ENCODE assay signal across 1 mouse cellular context in the genomic region with DNA sequence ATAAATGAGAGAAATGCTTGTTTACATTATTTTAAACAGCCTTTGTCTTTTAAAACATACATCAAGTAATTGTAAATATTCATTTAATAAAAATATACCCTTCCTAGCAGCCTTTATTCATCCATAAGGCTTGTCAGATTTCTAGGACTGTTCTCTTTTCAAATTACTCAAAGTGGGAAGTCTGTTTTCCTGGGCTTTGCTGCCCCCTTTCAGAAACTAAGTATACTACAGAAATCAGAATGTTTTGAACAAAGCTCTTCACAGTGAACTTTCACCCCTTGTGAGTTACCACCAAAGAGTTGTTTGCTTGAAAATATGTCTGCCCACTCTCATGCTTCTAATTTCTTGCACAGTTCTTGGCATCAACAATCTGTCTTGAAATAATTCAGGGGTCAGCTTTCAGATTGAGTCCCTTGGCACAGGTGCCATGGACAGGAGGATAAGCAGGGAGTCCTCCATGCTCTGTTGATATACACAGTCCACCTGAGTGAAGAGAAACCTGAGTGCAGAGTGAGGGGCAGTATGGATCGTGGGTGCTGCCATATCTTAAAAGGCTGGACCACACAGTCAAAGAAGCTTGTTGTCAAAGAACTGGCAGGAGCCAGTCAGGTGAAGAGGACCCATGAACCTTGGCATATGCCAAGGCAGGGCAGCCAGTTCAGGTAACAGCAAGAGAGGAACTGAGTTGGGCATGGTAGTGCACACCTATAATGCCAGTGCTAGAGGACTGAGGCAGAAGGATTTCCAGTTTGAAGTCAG.
A peak's percentile ranks its signal among the peaks of the same experiment; 100 is the strongest.
TF ChIP-seq lines count a peak whose summit lies in the region.

No protein-coding gene starts in this region.

TF ChIP-seq in MEL, 35 proteins besides CTCF, POLR2A, EP300 and RAD21 (continued from another document):
- TF ChIP-seq ZC3H11A (IDR thresholded peaks at IDR 0.05; ENCODE audit: low read depth, low read length) (peak; percentile 87), MYC (IDR thresholded peaks at IDR 0.05; ENCODE audit: low read depth, low read length) (no peak), TBP (IDR thresholded peaks at IDR 0.05; ENCODE audit: low read depth, low read length) (no peak)
